Comparison of ENCODE assay signal across 8 mouse cellular contexts in the genomic region with DNA sequence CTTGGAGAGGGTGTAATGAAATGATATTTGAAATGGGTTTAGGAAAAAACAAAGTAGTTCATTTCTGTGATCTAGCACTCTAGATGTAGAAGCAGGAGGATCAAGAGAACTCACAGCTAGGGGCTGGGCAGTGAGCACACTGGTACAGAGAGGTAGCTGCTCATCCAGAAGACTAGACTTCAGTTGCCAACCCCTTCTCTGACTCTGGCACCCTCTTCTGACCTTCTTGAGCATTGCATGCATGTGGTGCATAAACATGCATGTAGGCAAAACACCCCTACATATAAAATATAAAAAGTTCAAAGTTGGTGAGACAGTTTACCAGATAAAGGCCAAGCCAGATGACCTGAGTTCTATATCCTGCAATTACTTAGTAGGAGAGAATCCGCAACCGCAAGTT. TPM values are rescaled to one million over a fixed set of nuclear protein-coding genes. Genes with fewer than 3 reads are reported as not detected.
A peak's percentile ranks its signal among the peaks of the same experiment; 100 is the strongest.
DNase-seq lines count a peak whose midpoint lies in the region; ATAC-seq and TF ChIP-seq lines count a peak whose summit lies in the region.
"Had no signal": no experiment of that assay in that cellular context is flagged by ENCODE, and none has a peak within 500 bp of the region (broad histone marks: within the 10 kb centered on the region; RNA-seq: fewer than 3 reads in every experiment).

No protein-coding gene starts in this region.

- H3K27me3 ChIP-seq in lung, embryonic 14.5 days (ENCODE audit: insufficient read depth, low read length): no peaks in the 10 kb centered on the region
- no peaks in the 10 kb centered on the region for H3K27me3 ChIP-seq in splenic B cell, adult 2 months (ENCODE audit: control insufficient read depth, insufficient read depth, low read length, poor library complexity, severe bottlenecking)
- H3K27me3 ChIP-seq in hindbrain, embryonic 10.5 days (ENCODE audit: insufficient read depth, poor library complexity, severe bottlenecking): no peaks in the 10 kb centered on the region
- H3K27me3 ChIP-seq: limb, embryonic 13.5 days had no signal

- no peaks in the 10 kb centered on the region for H3K4me1 ChIP-seq in lung, embryonic 14.5 days (ENCODE audit: insufficient read depth)
- H3K4me1 ChIP-seq in hindbrain, embryonic 10.5 days (replicated peaks): no peaks in the 10 kb centered on the region
- H3K4me1 ChIP-seq: limb, embryonic 13.5 days had no signal

- no peak overlapping the region for H3K4me3 ChIP-seq in lung, embryonic 14.5 days (ENCODE audit: low read depth, low read length)
- H3K4me3 ChIP-seq in hindbrain, embryonic 10.5 days: no peak overlapping the region
- H3K4me3 ChIP-seq: limb, embryonic 13.5 days had no signal

- no peak overlapping the region for H3K4me2 ChIP-seq in lung, embryonic 14.5 days
- H3K4me2 ChIP-seq: limb, embryonic 13.5 days had no signal

- ATAC-seq in lung, embryonic 14.5 days (ENCODE audit: insufficient read depth): no peak
- peak; percentile 71 for ATAC-seq in erythroid progenitor cell, adult 5-6 weeks (replicated peaks; ENCODE audit: low FRiP score, poor library complexity, severe bottlenecking)

- H3K9me3 ChIP-seq in lung, embryonic 14.5 days (ENCODE audit: low read depth, low read length): no peaks in the 10 kb centered on the region
- no peaks in the 10 kb centered on the region for H3K9me3 ChIP-seq in hindbrain, embryonic 10.5 days
- H3K9me3 ChIP-seq: limb, embryonic 13.5 days had no signal

- H3K36me3 ChIP-seq in lung, embryonic 14.5 days (ENCODE audit: insufficient read depth): no peaks in the 10 kb centered on the region
- H3K36me3 ChIP-seq in splenic B cell, adult 2 months (ENCODE audit: control insufficient read depth, insufficient read depth, low read length, poor library complexity, severe bottlenecking): no peaks in the 10 kb centered on the region; the same call in 1 of the 2 replicates
- H3K36me3 ChIP-seq in hindbrain, embryonic 10.5 days: peaks cover 5% of the 10 kb centered on the region; the same call in 1 of the 2 replicates

- H3K27ac ChIP-seq in lung, embryonic 14.5 days (ENCODE audit: low read depth): no peak overlapping the region
- H3K27ac ChIP-seq in hindbrain, embryonic 10.5 days: no peak overlapping the region
- H3K27ac ChIP-seq: limb, embryonic 13.5 days had no signal

- H3K9ac ChIP-seq in lung, embryonic 14.5 days: no peak overlapping the region
- H3K9ac ChIP-seq: limb, embryonic 13.5 days had no signal

- DNase-seq in lung, embryonic 14.5 days: peak; percentile 25
- no peak for DNase-seq in lung, postnatal 4 days
- DNase-seq in NIH3T3 (ENCODE audit: low read depth): peak; percentile 49
- DNase-seq in splenic B cell, adult 2 months (ENCODE audit: low read depth, low spot score): peak; percentile 53
- no peak for DNase-seq in cerebellum, adult 11 months
- no peak for DNase-seq in hindbrain, embryonic 10.5 days (ENCODE audit: low spot score)

- 98% methylated on average over 2 of the region's 2 CpGs for WGBS in lung, embryonic 14.5 days
- WGBS in hindbrain, embryonic 10.5 days: 98% methylated on average over 2 of the region's 2 CpGs

- peak; percentile 40 for TF ChIP-seq CTCF in lung, embryonic 14.5 days (IDR thresholded peaks at IDR 0.05; ENCODE audit: low read depth)

RNA-seq across cellular contexts. Expression of gene Tsc22d2, which starts 33.7 kb away (rescaled TPM):
- 13.7 and 17.6 TPM in 2 replicates for polyA plus RNA-seq in lung, embryonic 14.5 days (2014; fragmentation: Nextera tagmentation; extraction: Ambion mirVana)
- total RNA-seq in erythroid progenitor cell, adult 5-6 weeks (2015; ENCODE audit: low replicate concordance): 11.9 and 16.8 TPM in 2 replicates
- total RNA-seq in erythroid progenitor cell, adult 5-6 weeks (2017; ENCODE audit: low replicate concordance): 18.2 and 27.2 TPM in 2 replicates
- polyA plus RNA-seq in hindbrain, embryonic 10.5 days (2016; fragmentation: Nextera tagmentation; extraction: Ambion mirVana): 8.4 and 9.3 TPM in 2 replicates

Comparison
In these comparisons a context has a peak if more than half of its experiments do, and no peak if none do; other contexts are left out.
1. DNase-seq: peak in lung, embryonic 14.5 days (single experiment), NIH3T3 (single experiment) and splenic B cell, adult 2 months (single experiment); none in lung, postnatal 4 days (0 of 2), cerebellum, adult 11 months (single experiment) and hindbrain, embryonic 10.5 days (single experiment).